Mouse (Mus musculus): ENCODE results near the gene Ifitm3.

Ifitm3 gene

GRCm38 (mm10) chr7:141010593-141010992 lies at the start of gene Ifitm3:
TSS of gene Ifitm3 (minus strand) at chr7:141010770.
- in situ Hi-C loops (cut with MboI, MseI) = loop anchor here (5.0 kb wide), 2 partner anchors 37 to 168 kb away; no protein-coding TSS in a partner anchor

DNA sequence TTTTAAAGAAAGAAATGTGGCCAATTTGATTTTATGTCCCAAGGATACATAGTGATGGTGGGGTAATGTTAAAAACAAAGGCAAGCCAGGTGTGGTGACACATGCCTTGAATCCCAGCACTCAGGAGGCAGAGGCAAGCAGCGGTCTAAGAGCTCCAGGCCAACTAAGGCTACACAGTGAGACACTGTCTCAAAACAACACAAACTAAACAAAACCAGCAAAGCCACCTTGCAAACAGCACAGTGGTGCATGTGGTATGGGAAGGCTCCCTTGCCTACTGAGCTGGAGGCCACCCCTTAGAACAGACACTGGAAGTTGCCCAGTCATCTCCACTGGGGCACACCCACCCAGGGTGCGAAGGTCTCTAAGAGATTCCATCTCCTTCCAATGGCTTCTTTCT lies 49.4 kb upstream of the Ifitm3 start:
- in situ Hi-C loops (cut with MboI, MseI) = loop anchor here (10.0 kb wide), 1 partner anchor 115 kb away; the partner anchor contains the start of gene Rnh1 (in 2 of the 2)

GRCm38 (mm10) chr7:141058601-141059341 lies 48.2 kb upstream of the Ifitm3 start:
- in situ Hi-C loops (cut with MboI, MseI) = loop anchor here in 1 of 2 experiments (10.0 kb wide), 1 partner anchor 116 kb away; the partner anchor contains the start of gene Rnh1

DNA sequence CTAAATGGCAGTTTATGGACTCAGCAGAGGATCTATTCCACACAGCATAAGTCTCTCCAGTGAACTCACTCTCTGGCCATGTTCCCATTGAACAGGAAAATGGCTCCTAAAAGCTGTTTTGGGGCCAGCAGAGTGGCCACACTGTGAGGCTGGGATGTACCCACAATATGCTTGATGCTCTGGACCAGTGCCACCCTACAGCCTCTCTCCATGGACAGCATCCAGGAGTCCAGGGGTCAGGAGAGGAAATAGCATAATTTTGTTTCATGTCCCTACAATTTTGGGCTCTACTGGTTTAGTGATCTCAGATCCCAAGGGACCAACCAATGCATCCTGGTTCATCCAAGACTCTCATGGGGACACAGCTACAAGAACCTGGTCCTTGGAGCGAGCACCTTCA lies 47.0 kb upstream of the Ifitm3 start:
- in situ Hi-C loops (cut with MboI, MseI) = loop anchor here in 1 of 2 experiments (10.0 kb wide), 1 partner anchor 117 kb away; the partner anchor contains the start of gene Rnh1

DNA sequence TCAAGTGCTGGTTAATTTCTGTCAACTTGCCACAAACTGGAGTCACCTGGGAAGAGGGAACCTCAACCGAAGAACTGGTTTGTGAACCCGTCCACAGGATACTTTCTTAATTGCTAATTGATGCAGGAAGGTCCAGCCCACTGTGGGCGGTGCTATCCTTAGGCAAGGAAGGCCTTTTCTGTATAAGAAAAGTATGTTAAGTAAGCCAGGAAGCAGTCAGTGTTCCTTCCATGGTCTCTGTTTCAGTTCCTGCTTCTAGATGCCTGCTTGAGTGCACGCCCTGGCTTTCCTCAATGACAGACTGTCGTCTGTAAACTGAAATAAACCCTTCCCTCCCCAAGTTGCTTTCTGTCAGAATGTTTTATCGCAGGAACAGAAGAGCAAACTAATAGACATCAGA lies 46.4 kb upstream of the Ifitm3 start:
- in situ Hi-C loops (cut with MboI, MseI) = loop anchor here in 1 of 2 experiments (10.0 kb wide), 1 partner anchor 118 kb away; the partner anchor contains the start of gene Rnh1

DNA sequence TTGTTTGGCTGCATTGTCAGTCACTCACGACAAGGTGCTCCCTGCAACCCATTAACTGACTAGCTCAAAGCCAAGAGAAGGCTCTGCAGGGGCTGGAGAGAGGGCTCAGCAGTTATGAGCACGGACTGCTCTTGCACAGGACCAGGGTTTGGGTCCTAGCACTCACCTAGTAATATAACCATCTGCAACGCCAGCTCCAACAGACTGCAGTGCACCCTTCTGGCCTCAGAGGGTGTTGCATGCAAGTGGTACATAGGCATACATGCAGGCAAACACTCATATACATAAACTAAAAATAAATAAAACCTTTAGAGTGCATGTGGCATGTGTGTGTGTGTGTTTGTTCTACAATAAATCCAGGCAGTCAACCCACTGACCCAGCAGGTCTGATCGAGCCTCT lies 45.2 kb upstream of the Ifitm3 start:
- in situ Hi-C loops (cut with MboI, MseI) = loop anchor here in 1 of 2 experiments (10.0 kb wide), 1 partner anchor 119 kb away; the partner anchor contains the start of gene Rnh1

GRCm38 (mm10) chr7:141052421-141052820 lies 41.9 kb upstream of the Ifitm3 start:
- in situ Hi-C loops (cut with MboI, MseI) = loop anchor here (5.0 to 10.0 kb wide), 3 partner anchors 122 to 210 kb away; partner anchors contain the start of genes Odf3 (in 1 of the 2), Rnh1 (in 1 of the 2) and Scgb1c1 (in 1 of the 2)

DNA sequence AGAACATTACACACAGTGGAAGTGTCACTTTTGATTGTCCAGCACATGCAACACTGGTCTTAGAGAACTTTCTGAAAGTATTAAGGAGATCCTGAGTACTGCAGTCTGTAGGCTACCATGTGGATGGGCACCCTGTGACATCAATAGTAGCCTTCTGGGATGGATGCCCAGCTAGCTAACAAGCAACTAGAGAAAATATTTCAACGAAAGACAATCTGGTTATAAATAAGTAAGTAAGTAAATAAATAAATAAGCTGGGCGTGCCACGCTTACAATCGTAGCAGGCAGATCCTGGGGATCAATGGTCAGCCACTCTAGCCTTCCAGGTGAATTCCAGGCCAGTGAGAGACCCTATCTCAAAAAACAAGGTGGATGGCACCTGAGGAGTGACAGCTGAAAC lies 41.4 kb upstream of the Ifitm3 start:
- in situ Hi-C loops (cut with MboI, MseI) = loop anchor here (5.0 to 10.0 kb wide), 3 partner anchors 123 to 210 kb away; partner anchors contain the start of genes Odf3 (in 1 of the 2), Rnh1 (in 1 of the 2) and Scgb1c1 (in 1 of the 2)

DNA sequence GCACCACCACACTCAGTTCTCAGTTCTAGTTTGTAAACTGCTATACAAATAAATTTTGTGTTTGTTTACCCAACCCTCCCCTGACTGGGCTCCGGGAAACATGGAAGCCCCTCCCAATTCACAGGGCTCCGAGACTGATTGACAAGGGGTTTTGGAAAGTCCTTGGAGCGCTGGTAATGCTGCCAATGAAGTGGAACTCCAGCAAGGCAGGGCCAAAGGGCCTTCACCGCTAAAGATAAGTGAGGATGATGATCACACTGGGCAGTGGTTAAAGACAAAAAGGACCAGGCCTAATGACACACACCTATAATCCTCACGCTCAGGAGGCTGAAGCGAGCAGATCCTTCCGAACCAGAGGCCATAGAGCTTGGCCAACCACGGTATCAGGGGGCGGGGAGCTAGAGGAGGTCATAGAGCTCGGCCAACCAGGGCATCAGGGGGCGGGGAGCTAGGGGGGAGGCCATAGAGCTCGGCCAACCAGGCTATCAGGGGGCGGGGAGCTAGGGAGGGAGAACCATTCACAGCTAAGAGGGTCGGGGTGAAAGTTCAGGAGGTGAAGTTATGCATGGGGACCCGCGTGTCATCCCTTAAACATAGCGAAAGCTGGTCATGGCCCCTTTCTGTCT lies 40.6 kb upstream of the Ifitm3 start:
- in situ Hi-C loops (cut with MboI, MseI) = loop anchor here (5.0 to 10.0 kb wide), 3 partner anchors 124 to 209 kb away; partner anchors contain the start of genes Odf3 (in 1 of the 2), Rnh1 (in 1 of the 2) and Scgb1c1 (in 1 of the 2)

- in situ Hi-C loops (cut with MboI, MseI) = loop anchor here (5.0 to 10.0 kb wide), 4 partner anchors 37 to 1235 kb away; partner anchors contain the start of genes Cox8b (in 2 of the 2), Gm45717 (in 2 of the 2), Ifitm2 (in 2 of the 2) and Ifitm3 (in 2 of the 2)
Measured at GRCm38 (mm10) chr7:141049326-141049725, 38.8 kb upstream of the Ifitm3 start.

DNA sequence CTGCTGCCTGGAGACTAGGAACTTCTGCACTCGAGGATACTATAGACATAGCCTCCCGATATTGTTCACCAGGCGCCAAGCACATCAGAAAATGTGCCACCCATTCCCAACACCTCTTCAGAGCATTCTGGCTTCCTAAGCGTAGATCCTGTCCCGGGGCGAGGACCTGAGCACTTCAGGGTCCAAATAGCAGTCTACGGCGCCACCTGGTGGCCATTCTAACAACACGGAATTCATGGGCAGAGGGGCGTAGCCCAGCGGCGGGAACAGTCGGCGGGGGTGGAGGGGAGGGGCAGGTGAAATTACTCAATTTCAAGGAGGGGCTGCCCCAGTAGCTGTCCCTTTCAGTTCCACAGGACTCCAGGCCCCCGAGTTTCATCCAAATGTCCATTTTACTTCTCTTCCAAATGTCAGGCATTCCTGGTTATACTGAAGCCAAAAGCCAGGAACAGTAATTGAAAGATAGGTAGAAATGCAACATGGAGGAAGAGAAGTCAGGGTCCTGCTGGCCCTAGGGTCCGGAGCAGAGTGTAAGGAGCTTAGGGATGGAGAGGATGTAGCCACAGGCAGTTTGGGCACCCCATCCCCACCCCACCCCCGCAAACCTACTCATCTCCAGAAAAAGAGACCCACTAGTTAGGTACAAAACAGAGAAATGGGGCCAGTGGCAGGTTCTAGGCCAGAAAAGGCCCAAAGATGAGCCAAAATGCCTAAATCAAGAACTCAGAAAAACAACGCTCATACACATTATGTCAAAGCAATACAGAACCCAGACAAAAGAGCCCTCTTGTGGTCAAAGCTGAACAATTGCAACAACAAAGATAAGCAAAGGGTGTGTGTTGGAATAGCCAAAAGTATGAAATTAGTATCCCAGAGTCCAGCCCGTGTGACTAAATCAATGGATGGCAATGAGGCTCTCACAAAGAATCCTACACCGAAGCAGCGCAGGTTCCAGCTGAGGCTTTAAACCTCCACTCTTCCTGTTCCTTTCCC lies 38.0 kb upstream of the Ifitm3 start:
- in situ Hi-C loops (cut with MboI, MseI) = loop anchor here (5.0 to 10.0 kb wide), 4 partner anchors 36 to 1236 kb away; partner anchors contain the start of genes Cox8b (in 2 of the 2), Gm45717 (in 2 of the 2), Ifitm2 (in 2 of the 2) and Ifitm3 (in 2 of the 2)

GRCm38 (mm10) chr7:141047581-141048225 lies 37.1 kb upstream of the Ifitm3 start:
- in situ Hi-C loops (cut with MboI, MseI) = loop anchor here (5.0 to 10.0 kb wide), 4 partner anchors 35 to 1237 kb away; partner anchors contain the start of genes Cox8b (in 2 of the 2), Gm45717 (in 2 of the 2), Ifitm2 (in 2 of the 2) and Ifitm3 (in 2 of the 2)

DNA sequence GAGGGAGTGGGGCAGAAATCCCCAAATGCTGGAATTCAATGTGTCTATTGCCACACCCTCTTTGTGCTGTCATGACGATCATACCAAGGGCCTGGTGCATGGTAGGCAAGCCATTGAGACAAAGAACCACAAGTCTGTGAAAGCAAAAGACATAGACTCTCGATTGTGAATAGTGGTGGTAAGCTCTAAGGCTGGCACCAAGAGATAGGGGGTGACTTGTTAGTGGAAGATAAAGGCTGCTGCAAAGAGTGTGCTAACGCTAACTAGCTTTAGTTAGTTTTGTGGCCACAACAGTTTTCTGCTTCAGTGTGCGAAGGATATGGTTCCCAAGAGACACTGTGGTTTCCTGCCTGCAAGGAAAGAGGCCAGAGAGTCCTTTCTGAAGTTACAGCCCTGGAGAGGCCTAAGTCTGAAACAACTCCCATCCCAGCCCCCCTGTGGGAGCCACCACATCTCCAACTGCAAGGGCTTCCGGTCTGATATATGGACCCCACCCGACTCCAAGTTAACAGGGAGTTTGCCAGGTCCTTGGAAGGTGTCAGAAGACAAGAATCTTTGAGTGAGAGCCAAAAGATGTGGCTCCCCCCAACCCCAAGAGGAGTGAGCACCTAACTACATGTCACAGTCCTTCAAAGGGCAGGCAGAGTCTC lies 36.5 kb upstream of the Ifitm3 start:
- in situ Hi-C loops (cut with MboI, MseI) = loop anchor here (5.0 to 10.0 kb wide), 4 partner anchors 35 to 1238 kb away; partner anchors contain the start of genes Cox8b (in 2 of the 2), Gm45717 (in 2 of the 2), Ifitm2 (in 2 of the 2) and Ifitm3 (in 2 of the 2)

GRCm38 (mm10) chr7:141042539-141042938 lies 32.0 kb upstream of the Ifitm3 start:
- in situ Hi-C loops (cut with MboI, MseI) = loop anchor here in 1 of 2 experiments (10.0 kb wide), 1 partner anchor 1242 kb away; no protein-coding TSS in a partner anchor

DNA sequence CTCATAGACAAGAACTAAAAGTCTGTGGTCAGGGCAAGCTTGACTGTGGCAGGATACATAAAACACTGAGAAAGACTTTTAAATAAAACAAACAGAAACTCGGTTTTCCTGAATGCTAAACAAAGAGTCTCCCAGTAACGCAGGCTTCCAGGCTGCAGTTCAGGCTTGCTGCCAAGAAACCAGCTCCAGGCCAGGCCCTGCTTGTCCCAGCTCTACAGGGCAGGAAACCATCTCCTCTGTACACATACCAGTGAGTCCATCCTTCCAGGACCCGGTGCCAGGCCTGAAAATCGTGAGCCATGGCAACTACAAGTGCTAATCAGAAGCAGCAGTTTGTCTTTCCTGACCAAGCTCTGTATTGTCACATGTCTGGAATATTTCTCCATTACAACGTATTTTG lies 31.1 kb upstream of the Ifitm3 start:
- in situ Hi-C loops (cut with MboI, MseI) = loop anchor here in 1 of 2 experiments (10.0 kb wide), 1 partner anchor 1243 kb away; no protein-coding TSS in a partner anchor

DNA sequence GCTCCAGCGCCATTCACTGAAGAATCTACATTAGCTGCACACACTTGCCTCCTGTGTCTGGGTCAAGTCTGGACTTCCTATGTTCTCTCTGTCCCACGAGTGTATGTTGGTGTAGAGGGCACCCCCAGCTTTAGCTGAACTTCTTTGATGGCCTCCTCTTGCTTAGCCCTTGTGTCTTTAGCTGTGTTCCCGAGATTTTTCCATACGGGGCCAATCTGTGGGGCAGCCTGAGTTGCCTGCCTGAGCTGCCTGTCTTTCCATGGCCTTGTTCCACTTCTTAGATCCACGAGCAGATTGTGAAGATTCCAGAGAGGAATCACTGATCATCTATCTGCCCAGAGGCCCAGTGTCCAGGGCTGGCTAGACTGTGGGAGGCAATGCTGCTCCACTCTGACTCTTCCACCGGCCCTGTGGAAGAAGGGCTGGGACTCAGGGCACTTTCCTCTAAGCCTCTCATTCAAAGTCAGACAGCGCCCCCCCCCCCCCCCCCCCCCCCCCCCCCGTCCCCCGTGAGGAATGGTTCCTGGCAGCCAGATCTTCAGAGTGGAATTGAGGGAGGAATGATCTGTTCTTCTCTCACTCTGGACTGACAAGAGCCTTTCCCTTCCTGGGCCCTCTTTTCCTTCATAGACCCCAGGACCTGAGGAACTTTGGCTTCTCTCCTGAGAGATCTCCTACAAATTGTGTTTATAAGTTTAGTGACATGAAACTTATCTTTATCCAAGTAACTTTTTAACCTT lies 30.5 kb upstream of the Ifitm3 start:
- in situ Hi-C loops (cut with MboI, MseI) = loop anchor here in 1 of 2 experiments (10.0 kb wide), 1 partner anchor 1244 kb away; no protein-coding TSS in a partner anchor

DNA sequence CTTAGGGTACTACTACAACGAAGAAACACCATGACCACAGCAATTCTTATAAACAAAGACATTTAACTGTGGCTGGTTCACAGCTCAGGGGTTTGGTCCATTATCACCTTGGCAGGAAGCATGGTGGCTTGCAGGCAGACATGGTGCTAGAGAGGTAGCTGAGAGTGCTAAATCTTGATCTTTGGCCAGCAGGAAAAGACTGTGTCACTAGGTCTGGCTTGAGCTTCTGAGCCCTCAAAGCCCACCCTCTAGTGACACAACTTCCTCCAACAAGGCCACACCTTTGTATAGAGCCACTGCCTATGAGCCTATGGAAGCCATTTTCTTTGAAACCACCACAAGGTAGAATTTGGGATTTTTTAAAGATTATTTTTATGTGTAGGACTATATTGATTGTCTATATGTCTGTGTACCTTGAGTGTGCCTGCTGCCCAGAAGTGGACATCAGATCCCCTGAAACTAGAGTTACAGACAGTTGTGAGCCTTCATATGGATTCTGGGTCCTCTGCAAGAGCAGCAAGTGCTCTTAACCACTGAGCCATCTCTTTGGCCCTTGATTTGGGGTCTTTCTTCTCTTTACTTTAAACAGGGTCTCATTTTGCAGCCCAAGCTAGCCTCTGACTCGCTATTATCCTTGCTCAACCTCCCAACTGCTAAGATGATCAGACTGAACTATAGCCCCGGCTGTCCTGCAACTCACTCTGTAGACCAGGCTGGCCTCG lies 29.0 kb upstream of the Ifitm3 start:
- in situ Hi-C loops (cut with MboI, MseI) = loop anchor here in 1 of 2 experiments (10.0 kb wide), 1 partner anchor 1245 kb away; no protein-coding TSS in a partner anchor

Measured in T-helper 17 cell (primary cell).